Mouse (Mus musculus) MN1 (cell line): ENCODE data around the gene BC024978.

ENCODE experiments used
- DNase-seq: peaks from one replicate; pipeline ENCODE4 v3.0.0-alpha.2; 2016; ENCODE audit warnings: low spot score

BC024978 gene

GRCm38 (mm10) chr7:27259271-27259721, 63.7 kb downstream of the BC024978 start:
- DNase-seq = peak; percentile 37

GRCm38 (mm10) chr7:27259771-27260170, 64.2 kb downstream of the BC024978 start:
- peak; percentile 27 for DNase-seq
